Mouse (Mus musculus) gastrocnemius, adult 2 months (tissue): Measurements from ENCODE around the gene Myo10. TPM values are rescaled to one million over a fixed set of nuclear protein-coding genes. Genes with fewer than 3 reads are reported as not detected.

Source experiments
- DNase-seq: peaks from one replicate; pipeline ENCODE4 v3.0.0; 2022
- H3K27ac ChIP-seq: fragments of 200-600 bp; 2 replicates; pipeline ENCODE4 v1.8.1; 2022; ENCODE audit warnings: mild to moderate bottlenecking
- H3K4me3 ChIP-seq: fragments of 200-600 bp; 2 replicates; pipeline ENCODE4 v1.8.1; 2022; ENCODE audit warnings: mild to moderate bottlenecking, moderate library complexity
- CTCF ChIP-seq: fragments of 200-600 bp; IDR thresholded peaks from 2 replicates; pipeline ENCODE4 v1.8.1; 2022; ENCODE audit warnings: antibody characterized with exemption, mild to moderate bottlenecking, moderate library complexity
- intact Hi-C: fragments of 180-260 bp; cut with DNase I; formaldehyde crosslinking; loops from one replicate; pipeline ENCODE4 v1.15.1; 2025
- total RNA-seq, 2 experiments: library from RNA; stranded (reverse); gene quantifications; 2 replicates each; pipeline ENCODE4 v1.2.3; 2021

Myo10 gene
- total RNA-seq, 2 experiments from 2014 or later: 56.1 to 62.0 TPM

- peak; percentile 87 for DNase-seq
- no peak overlapping the region for H3K4me3 ChIP-seq
- H3K27ac ChIP-seq: peak overlapping the region; percentile 85
- no peak for TF ChIP-seq CTCF
- intact Hi-C loops: no loop called here
Observed at GRCm38 (mm10) chr15:25726814-25727213, 104.5 kb downstream of the Myo10 start.

GRCm38 (mm10) chr15:25728501-25728900 lies 106.2 kb downstream of the Myo10 start:
- intact Hi-C loops: no loop called here
- Histone ChIP-seq H3K4me3 (no peak overlapping the region), H3K27ac (peak overlapping the region; percentile 85)
- no peak for TF ChIP-seq CTCF
- DNase-seq: no peak

GRCm38 (mm10) chr15:25731053-25731452 lies 108.7 kb downstream of the Myo10 start:
- intact Hi-C loops: loop anchor here (2.0 to 10.0 kb wide), 2 partner anchors 62 to 234 kb away; no protein-coding TSS in a partner anchor
- H3K4me3 ChIP-seq: peak overlapping the region; percentile 29; the same call in 1 of the 2 replicates
- no peak for DNase-seq
- H3K27ac ChIP-seq: no peak overlapping the region
- peak; percentile 62 for TF ChIP-seq CTCF

- Histone ChIP-seq H3K27ac (no peak overlapping the region), H3K4me3 (no peak overlapping the region)
- peak; percentile 66 for TF ChIP-seq CTCF
- no peak for DNase-seq
- intact Hi-C loops: loop anchor here (10.0 kb wide), 1 partner anchor 232 kb away; no protein-coding TSS in a partner anchor
Observed at GRCm38 (mm10) chr15:25732758-25733428, 110.6 kb downstream of the Myo10 start.

GRCm38 (mm10) chr15:25733739-25734430 lies 111.6 kb downstream of the Myo10 start:
- no peak for DNase-seq
- TF ChIP-seq CTCF: no peak
- Histone ChIP-seq H3K27ac (no peak overlapping the region), H3K4me3 (no peak overlapping the region)
- intact Hi-C loops: loop anchor here (10.0 kb wide), 1 partner anchor 231 kb away; no protein-coding TSS in a partner anchor

- H3K27ac ChIP-seq: no peak overlapping the region
- H3K4me3 ChIP-seq: no peak overlapping the region
- TF ChIP-seq CTCF: no peak
- no peak for DNase-seq
- intact Hi-C loops: loop anchor here (10.0 kb wide), 1 partner anchor 228 kb away; no protein-coding TSS in a partner anchor
Observed at GRCm38 (mm10) chr15:25736531-25736930, 114.2 kb downstream of the Myo10 start.

- intact Hi-C loops: no loop called here
- Histone ChIP-seq H3K4me3 (no peak overlapping the region), H3K27ac (no peak overlapping the region)
- no peak for TF ChIP-seq CTCF
- DNase-seq: no peak
Observed at GRCm38 (mm10) chr15:25740271-25740670, 117.9 kb downstream of the Myo10 start.

GRCm38 (mm10) chr15:25742196-25742595 lies 119.9 kb downstream of the Myo10 start:
- intact Hi-C loops: no loop called here
- no peak for TF ChIP-seq CTCF
- no peak for DNase-seq
- H3K4me3 ChIP-seq: no peak overlapping the region
- no peak overlapping the region for H3K27ac ChIP-seq

GRCm38 (mm10) chr15:25751510-25751909 lies 129.2 kb downstream of the Myo10 start:
- H3K27ac ChIP-seq: no peak overlapping the region
- intact Hi-C loops: no loop called here
- TF ChIP-seq CTCF: no peak
- H3K4me3 ChIP-seq: no peak overlapping the region
- DNase-seq: no peak

GRCm38 (mm10) chr15:25752597-25752996 lies 130.3 kb downstream of the Myo10 start:
- Histone ChIP-seq H3K4me3 (no peak overlapping the region), H3K27ac (no peak overlapping the region)
- no peak for TF ChIP-seq CTCF
- no peak for DNase-seq
- intact Hi-C loops: no loop called here

GRCm38 (mm10) chr15:25753003-25753402 lies 130.7 kb downstream of the Myo10 start:
- intact Hi-C loops: no loop called here
- no peak overlapping the region for H3K27ac ChIP-seq
- no peak overlapping the region for H3K4me3 ChIP-seq
- no peak for TF ChIP-seq CTCF
- no peak for DNase-seq

GRCm38 (mm10) chr15:25753878-25754277 lies 131.6 kb downstream of the Myo10 start:
- Histone ChIP-seq H3K4me3 (no peak overlapping the region), H3K27ac (no peak overlapping the region)
- TF ChIP-seq CTCF: no peak
- no peak for DNase-seq
- intact Hi-C loops: no loop called here

- H3K27ac ChIP-seq: no peak overlapping the region
- intact Hi-C loops: no loop called here
Observed at GRCm38 (mm10) chr15:25754342-25754951, 132.1 kb downstream of the Myo10 start.

More at GRCm38 (mm10) chr15:25754342-25754951, 132.1 kb downstream of the Myo10 start:
- no peak for TF ChIP-seq CTCF
- H3K4me3 ChIP-seq: no peak overlapping the region
- no peak for DNase-seq
